Mouse (Mus musculus): Measurements from ENCODE around the gene Hspb3. TPM values are rescaled to one million over a fixed set of nuclear protein-coding genes. Genes with fewer than 3 reads are reported as not detected.

Hspb3 gene
- 10.3 and 15.7 TPM in 2 replicates for polyA plus RNA-seq (2015; fragmentation: Nextera tagmentation; extraction: Ambion mirVana)

DNA sequence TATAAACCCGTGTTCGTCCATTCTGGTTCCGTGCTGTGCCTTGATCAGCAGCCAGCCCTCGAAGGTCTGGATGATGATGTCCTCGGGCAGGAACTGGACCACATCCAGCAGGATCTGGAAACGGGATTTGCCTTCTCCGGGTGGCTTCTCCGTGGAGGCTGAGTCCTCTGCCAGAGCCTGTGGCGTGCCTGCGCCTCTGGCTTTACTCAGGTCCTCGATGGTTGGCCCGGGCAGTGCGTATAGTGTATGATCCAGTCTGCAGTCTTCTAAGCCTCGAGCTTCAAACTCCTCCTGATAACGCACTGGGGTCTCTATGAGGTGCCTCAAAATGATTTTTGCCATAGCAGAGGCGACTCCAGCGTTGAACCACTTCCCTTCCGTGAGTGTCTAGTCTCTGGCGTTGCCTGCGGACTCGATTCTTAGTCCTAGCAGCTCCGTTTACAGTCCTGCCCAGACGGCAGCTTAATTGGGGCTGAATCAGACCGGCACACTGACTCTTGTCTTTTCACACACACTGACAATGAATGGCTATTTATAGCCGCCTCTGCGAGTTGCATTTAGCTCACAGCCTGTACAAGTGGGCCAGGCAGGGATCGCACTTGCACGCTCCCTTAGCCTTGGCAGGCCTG lies at the start of gene Hspb3:
Gene Hspb3, minus strand, starts transcription at position 526 of the 629 bp plus-strand sequence.
- WGBS = 49% methylated on average over 28 of the region's 28 CpGs
- H3K27me3 ChIP-seq = no peaks in the 10 kb centered on the region; the same call in 1 of the 2 replicates
- H3K4me3 ChIP-seq (replicated peaks) = peak within 1 kb of the TSS; percentile 7
- H3K9ac ChIP-seq = no peak within 1 kb of the TSS
- peaks cover 16% of the 10 kb centered on the region for H3K4me1 ChIP-seq
- no peak within 1 kb of the TSS; the same call in 1 of the 2 replicates for H3K27ac ChIP-seq (replicated peaks)
- H3K4me2 ChIP-seq (replicated peaks) = peak within 1 kb of the TSS; percentile 12; the same call in 1 of the 2 replicates
- H3K9me3 ChIP-seq (replicated peaks) = no peaks in the 10 kb centered on the region
- no peaks in the 10 kb centered on the region for H3K36me3 ChIP-seq
- ATAC-seq (ENCODE audit: insufficient number of reproducible peaks, low FRiP score, low TSS enrichment, low read depth) = no peak

- H3K9ac ChIP-seq = no peak overlapping the region
- no peak overlapping the region for H3K27ac ChIP-seq (replicated peaks)
- no peaks in the 10 kb centered on the region for H3K27me3 ChIP-seq
- H3K4me2 ChIP-seq (replicated peaks) = no peak overlapping the region
- no peak overlapping the region for H3K4me3 ChIP-seq (replicated peaks)
- WGBS = 56% methylated on average over 3 of the region's 3 CpGs
- no peaks in the 10 kb centered on the region for H3K9me3 ChIP-seq (replicated peaks)
- H3K36me3 ChIP-seq = no peaks in the 10 kb centered on the region
- ATAC-seq (ENCODE audit: insufficient number of reproducible peaks, low FRiP score, low TSS enrichment, low read depth) = no peak
- no peaks in the 10 kb centered on the region for H3K4me1 ChIP-seq
Observed at GRCm38 (mm10) chr13:113713186-113713585, 49.7 kb upstream of the Hspb3 start.

GRCm38 (mm10) chr13:113706183-113706582 lies 42.7 kb upstream of the Hspb3 start:
- H3K27me3 ChIP-seq = no peaks in the 10 kb centered on the region
- H3K36me3 ChIP-seq = no peaks in the 10 kb centered on the region
- H3K4me2 ChIP-seq (replicated peaks) = no peak overlapping the region
- H3K4me3 ChIP-seq (replicated peaks) = no peak overlapping the region
- no peak overlapping the region for H3K27ac ChIP-seq (replicated peaks)
- peak; percentile 43; the same call in 1 of the 2 replicates for ATAC-seq (ENCODE audit: insufficient number of reproducible peaks, low FRiP score, low TSS enrichment, low read depth)
- 12% methylated on average over 4 of the region's 4 CpGs for WGBS
- H3K9me3 ChIP-seq (replicated peaks) = no peaks in the 10 kb centered on the region
- no peak overlapping the region for H3K9ac ChIP-seq
- H3K4me1 ChIP-seq = no peaks in the 10 kb centered on the region

DNA sequence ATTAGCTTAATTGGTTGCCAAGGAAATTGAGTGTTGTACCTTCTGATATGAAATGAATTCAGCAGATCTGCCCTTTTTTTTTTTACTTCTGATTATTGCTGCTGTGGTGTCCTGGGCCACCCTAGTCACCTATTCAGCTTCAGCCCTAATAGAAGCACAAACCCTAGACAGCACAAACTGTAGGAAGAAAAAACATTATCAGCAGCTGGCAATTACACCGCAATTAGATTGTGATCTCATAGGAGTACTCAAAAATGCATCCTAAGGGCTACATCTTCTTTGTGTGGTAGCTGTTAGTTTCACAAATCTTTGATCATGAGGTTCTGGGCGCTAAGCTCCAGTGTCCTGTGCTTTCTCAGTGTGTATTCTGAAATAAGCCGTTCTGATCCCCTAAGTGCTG lies 37.7 kb upstream of the Hspb3 start:
- Histone ChIP-seq H3K27ac (replicated peaks) (no peak overlapping the region), H3K9ac (no peak overlapping the region), H3K27me3 (no peaks in the 10 kb centered on the region), H3K4me3 (replicated peaks) (no peak overlapping the region), H3K9me3 (replicated peaks) (no peaks in the 10 kb centered on the region), H3K4me2 (replicated peaks) (no peak overlapping the region), H3K36me3 (no peaks in the 10 kb centered on the region), H3K4me1 (no peaks in the 10 kb centered on the region; the same call in 1 of the 2 replicates)
- no peak for ATAC-seq (ENCODE audit: insufficient number of reproducible peaks, low FRiP score, low TSS enrichment, low read depth)
- 59% methylated on average over 3 of the region's 3 CpGs for WGBS

GRCm38 (mm10) chr13:113699928-113700327 lies 36.5 kb upstream of the Hspb3 start:
- Histone ChIP-seq H3K9me3 (replicated peaks) (no peaks in the 10 kb centered on the region), H3K27me3 (no peaks in the 10 kb centered on the region), H3K4me2 (replicated peaks) (no peak overlapping the region), H3K4me1 (no peaks in the 10 kb centered on the region; the same call in 1 of the 2 replicates), H3K4me3 (replicated peaks) (no peak overlapping the region), H3K36me3 (no peaks in the 10 kb centered on the region), H3K9ac (no peak overlapping the region), H3K27ac (replicated peaks) (no peak overlapping the region)
- WGBS = 87% methylated on average over 8 of the region's 8 CpGs
- no peak for ATAC-seq (ENCODE audit: insufficient number of reproducible peaks, low FRiP score, low TSS enrichment, low read depth)

DNA sequence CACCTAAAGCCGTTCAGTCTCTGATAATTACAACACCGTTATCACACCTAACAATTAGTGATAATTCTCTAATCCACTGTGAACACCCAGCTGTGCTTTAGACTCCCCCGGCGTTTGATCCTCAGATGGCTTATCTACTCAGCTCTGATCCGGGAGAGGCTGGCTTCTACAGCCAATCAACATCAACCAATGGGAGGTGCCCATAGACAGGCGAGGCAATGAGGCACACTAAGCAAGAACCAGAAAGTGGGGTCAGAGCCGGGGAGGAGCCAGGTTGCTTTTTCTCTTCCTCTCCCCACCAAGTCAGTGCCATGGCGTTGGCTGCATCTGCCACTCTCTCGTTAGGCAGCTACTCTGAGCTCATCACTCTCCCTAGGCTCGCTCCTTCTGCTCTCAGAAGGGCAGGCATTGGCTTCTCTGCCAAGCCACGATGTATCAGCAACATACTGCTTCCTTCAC lies 36.0 kb upstream of the Hspb3 start:
- ATAC-seq (ENCODE audit: insufficient number of reproducible peaks, low FRiP score, low TSS enrichment, low read depth) = peak; percentile 56
- H3K4me1 ChIP-seq = no peaks in the 10 kb centered on the region; the same call in 1 of the 2 replicates
- no peak overlapping the region for H3K9ac ChIP-seq
- no peaks in the 10 kb centered on the region for H3K36me3 ChIP-seq
- no peak overlapping the region for H3K4me2 ChIP-seq (replicated peaks)
- no peak overlapping the region for H3K27ac ChIP-seq (replicated peaks)
- no peaks in the 10 kb centered on the region for H3K27me3 ChIP-seq
- no peaks in the 10 kb centered on the region for H3K9me3 ChIP-seq (replicated peaks)
- no peak overlapping the region for H3K4me3 ChIP-seq (replicated peaks)
- 44% methylated on average over 11 of the region's 11 CpGs for WGBS

GRCm38 (mm10) chr13:113696838-113697321 lies 33.4 kb upstream of the Hspb3 start:
- WGBS = 29% methylated on average over 4 of the region's 4 CpGs
- H3K9me3 ChIP-seq (replicated peaks) = no peaks in the 10 kb centered on the region
- H3K27me3 ChIP-seq = no peaks in the 10 kb centered on the region
- H3K4me3 ChIP-seq (replicated peaks) = no peak overlapping the region
- no peaks in the 10 kb centered on the region for H3K36me3 ChIP-seq
- no peak overlapping the region for H3K9ac ChIP-seq
- no peak for ATAC-seq (ENCODE audit: insufficient number of reproducible peaks, low FRiP score, low TSS enrichment, low read depth)
- H3K27ac ChIP-seq (replicated peaks) = no peak overlapping the region; the same call in 1 of the 2 replicates
- no peaks in the 10 kb centered on the region; the same call in 1 of the 2 replicates for H3K4me1 ChIP-seq
- H3K4me2 ChIP-seq (replicated peaks) = no peak overlapping the region

GRCm38 (mm10) chr13:113693383-113693782 lies 29.9 kb upstream of the Hspb3 start:
- Histone ChIP-seq H3K27ac (replicated peaks) (no peak overlapping the region), H3K36me3 (no peaks in the 10 kb centered on the region)
- ATAC-seq (ENCODE audit: insufficient number of reproducible peaks, low FRiP score, low TSS enrichment, low read depth) = no peak

GRCm38 (mm10) chr13:113691644-113692043 lies 28.2 kb upstream of the Hspb3 start:
- 60% methylated on average over 9 of the region's 9 CpGs for WGBS

More at GRCm38 (mm10) chr13:113693383-113693782, 29.9 kb upstream of the Hspb3 start:
- no peaks in the 10 kb centered on the region; the same call in 1 of the 2 replicates for H3K4me1 ChIP-seq
- no peak overlapping the region for H3K4me2 ChIP-seq (replicated peaks)
- H3K9me3 ChIP-seq (replicated peaks) = no peaks in the 10 kb centered on the region
- 17% methylated on average over 6 of the region's 6 CpGs for WGBS
- no peak overlapping the region for H3K4me3 ChIP-seq (replicated peaks)
- no peak overlapping the region for H3K9ac ChIP-seq
- no peaks in the 10 kb centered on the region for H3K27me3 ChIP-seq

DNA sequence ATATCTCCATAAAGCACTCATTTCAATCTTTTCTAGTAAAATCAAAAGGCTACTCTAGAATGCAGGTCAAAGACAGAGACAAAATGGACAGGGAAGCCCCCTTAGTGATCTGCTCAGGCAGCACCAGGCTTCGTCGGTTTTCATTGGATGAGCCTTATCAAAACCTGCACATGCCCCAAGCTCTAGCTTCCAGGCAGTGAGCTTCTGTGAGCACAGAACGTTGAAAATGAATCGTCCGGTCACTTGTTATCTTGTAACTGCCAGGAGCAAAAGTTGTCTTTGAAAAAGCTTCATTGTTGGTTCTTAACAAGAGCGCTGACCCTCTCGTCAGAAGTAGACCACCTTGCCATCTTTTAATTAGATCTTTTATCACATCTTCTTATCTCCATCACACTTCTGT lies 26.4 kb upstream of the Hspb3 start:
- no peaks in the 10 kb centered on the region for H3K27me3 ChIP-seq
- H3K4me2 ChIP-seq (replicated peaks) = no peak overlapping the region
- no peak overlapping the region for H3K27ac ChIP-seq (replicated peaks)
- no peaks in the 10 kb centered on the region for H3K9me3 ChIP-seq (replicated peaks)
- no peak for ATAC-seq (ENCODE audit: insufficient number of reproducible peaks, low FRiP score, low TSS enrichment, low read depth)
- H3K36me3 ChIP-seq = no peaks in the 10 kb centered on the region
- H3K4me3 ChIP-seq (replicated peaks) = no peak overlapping the region
- H3K9ac ChIP-seq = no peak overlapping the region
- H3K4me1 ChIP-seq = no peaks in the 10 kb centered on the region
- 81% methylated on average over 7 of the region's 7 CpGs for WGBS

More at GRCm38 (mm10) chr13:113691644-113692043, 28.2 kb upstream of the Hspb3 start:
- Histone ChIP-seq H3K27ac (replicated peaks) (no peak overlapping the region), H3K36me3 (no peaks in the 10 kb centered on the region), H3K9ac (no peak overlapping the region), H3K9me3 (replicated peaks) (no peaks in the 10 kb centered on the region), H3K4me1 (no peaks in the 10 kb centered on the region), H3K27me3 (no peaks in the 10 kb centered on the region), H3K4me2 (replicated peaks) (no peak overlapping the region), H3K4me3 (replicated peaks) (no peak overlapping the region)
- no peak for ATAC-seq (ENCODE audit: insufficient number of reproducible peaks, low FRiP score, low TSS enrichment, low read depth)

DNA sequence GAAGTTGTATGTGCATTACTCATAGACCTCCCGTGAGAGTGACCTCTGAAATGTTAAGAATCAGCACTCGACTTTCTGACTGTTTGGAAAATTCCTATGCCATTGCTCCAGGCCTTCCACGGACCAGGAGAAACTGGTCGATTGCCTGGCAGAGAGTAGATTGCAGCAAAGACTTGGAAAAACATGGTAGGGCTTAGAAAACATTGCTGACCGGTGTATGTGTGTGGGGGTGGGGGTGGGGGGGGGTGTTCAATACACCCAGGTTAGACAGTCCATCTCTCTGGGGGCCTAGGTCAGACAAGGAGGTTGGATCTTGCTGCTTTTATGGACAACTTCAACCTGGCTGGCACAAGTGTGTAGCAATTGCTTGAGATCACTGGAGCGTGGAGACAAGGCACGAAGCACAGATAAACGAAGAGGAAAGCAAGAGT lies 23.2 kb upstream of the Hspb3 start:
- no peak overlapping the region for H3K4me2 ChIP-seq (replicated peaks)
- no peak for ATAC-seq (ENCODE audit: insufficient number of reproducible peaks, low FRiP score, low TSS enrichment, low read depth)
- no peaks in the 10 kb centered on the region for H3K27me3 ChIP-seq
- 59% methylated on average over 8 of the region's 8 CpGs for WGBS
- H3K9ac ChIP-seq = no peak overlapping the region
- H3K4me3 ChIP-seq (replicated peaks) = no peak overlapping the region
- no peaks in the 10 kb centered on the region for H3K9me3 ChIP-seq (replicated peaks)
- no peaks in the 10 kb centered on the region for H3K36me3 ChIP-seq
- H3K27ac ChIP-seq (replicated peaks) = no peak overlapping the region
- no peaks in the 10 kb centered on the region for H3K4me1 ChIP-seq
